Mouse (Mus musculus): ENCODE data around the gene Ccdc152. TPM values are rescaled to one million over a fixed set of nuclear protein-coding genes. Genes with fewer than 3 reads are reported as not detected.

Gene Ccdc152
- polyA plus RNA-seq, 1 experiment: 0.45 TPM

DNA sequence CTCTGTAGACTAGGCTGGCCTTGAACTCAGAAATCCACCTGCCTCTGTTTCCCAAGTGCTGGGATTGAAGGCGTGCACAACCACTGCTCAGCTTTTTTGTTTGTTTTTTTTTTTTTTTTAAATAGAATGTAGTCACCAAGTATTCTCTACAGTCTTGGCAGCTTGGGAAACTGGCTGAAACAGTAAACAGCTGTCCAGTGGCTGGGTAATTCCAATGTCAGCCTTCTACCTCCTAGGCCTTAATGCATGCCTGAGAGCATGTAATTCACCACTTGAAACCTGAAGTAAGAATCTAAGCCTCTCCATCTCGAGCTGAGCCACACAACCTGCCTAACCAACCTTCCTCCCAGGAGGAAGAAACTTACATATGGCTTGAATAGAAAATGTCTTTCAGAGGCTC lies 13.3 kb upstream of the Ccdc152 start:
- no peak overlapping the region for H3K4me3 ChIP-seq (ENCODE audit: low read depth, low read length)
- TF ChIP-seq POLR2A (IDR thresholded peaks at IDR 0.05; ENCODE audit: insufficient read depth, low read length) (no peak), EP300 (IDR thresholded peaks at IDR 0.05; ENCODE audit: insufficient read depth, low read depth, low read length) (no peak), CTCF (IDR thresholded peaks at IDR 0.05; ENCODE audit: low read depth, low read length) (no peak)
- H3K27me3 ChIP-seq (ENCODE audit: control insufficient read depth, insufficient read depth, low read length, poor library complexity, severe bottlenecking): no peaks in the 10 kb centered on the region
- no peaks in the 10 kb centered on the region for H3K4me1 ChIP-seq (ENCODE audit: control insufficient read depth, insufficient read depth, low read length)
- no peaks in the 10 kb centered on the region for H3K36me3 ChIP-seq (ENCODE audit: control insufficient read depth, insufficient read depth, low read length, poor library complexity, severe bottlenecking)
- no peak overlapping the region for H3K9ac ChIP-seq (ENCODE audit: low read depth, poor library complexity, severe bottlenecking)
- H3K27ac ChIP-seq (ENCODE audit: insufficient read depth, low read length): no peak overlapping the region
- H3K9me3 ChIP-seq (replicated peaks; ENCODE audit: control insufficient read depth, insufficient read depth, low read length, poor library complexity, severe bottlenecking): no peaks in the 10 kb centered on the region

DNA sequence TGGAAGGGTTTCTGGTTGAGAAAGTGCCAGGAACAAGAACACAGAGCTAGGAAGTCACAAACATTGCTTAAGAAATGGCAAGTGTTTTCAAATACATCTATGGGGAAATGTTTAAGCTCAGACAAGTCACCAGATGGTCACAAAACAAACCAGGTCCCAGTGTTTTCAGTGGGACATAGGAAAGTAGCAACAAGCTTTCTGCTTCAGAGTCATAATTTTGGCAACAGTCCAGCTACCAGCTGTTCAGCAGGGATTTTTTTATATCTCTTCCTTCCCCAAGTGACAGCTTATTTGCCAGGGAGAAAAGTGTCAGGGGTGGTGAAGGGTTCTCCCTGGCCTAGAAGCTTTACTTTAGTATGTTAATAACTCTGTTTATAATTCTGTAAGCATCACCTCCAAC lies 9.6 kb upstream of the Ccdc152 start:
- Histone ChIP-seq H3K9me3 (replicated peaks; ENCODE audit: control insufficient read depth, insufficient read depth, low read length, poor library complexity, severe bottlenecking) (no peaks in the 10 kb centered on the region), H3K4me3 (ENCODE audit: low read depth, low read length) (no peak overlapping the region), H3K27me3 (ENCODE audit: control insufficient read depth, insufficient read depth, low read length, poor library complexity, severe bottlenecking) (no peaks in the 10 kb centered on the region), H3K4me1 (ENCODE audit: control insufficient read depth, insufficient read depth, low read length) (no peaks in the 10 kb centered on the region), H3K27ac (ENCODE audit: insufficient read depth, low read length) (no peak overlapping the region), H3K36me3 (ENCODE audit: control insufficient read depth, insufficient read depth, low read length, poor library complexity, severe bottlenecking) (no peaks in the 10 kb centered on the region), H3K9ac (ENCODE audit: low read depth, poor library complexity, severe bottlenecking) (no peak overlapping the region)
- TF ChIP-seq POLR2A (IDR thresholded peaks at IDR 0.05; ENCODE audit: insufficient read depth, low read length) (no peak), EP300 (IDR thresholded peaks at IDR 0.05; ENCODE audit: insufficient read depth, low read depth, low read length) (no peak), CTCF (IDR thresholded peaks at IDR 0.05; ENCODE audit: low read depth, low read length) (no peak)

DNA sequence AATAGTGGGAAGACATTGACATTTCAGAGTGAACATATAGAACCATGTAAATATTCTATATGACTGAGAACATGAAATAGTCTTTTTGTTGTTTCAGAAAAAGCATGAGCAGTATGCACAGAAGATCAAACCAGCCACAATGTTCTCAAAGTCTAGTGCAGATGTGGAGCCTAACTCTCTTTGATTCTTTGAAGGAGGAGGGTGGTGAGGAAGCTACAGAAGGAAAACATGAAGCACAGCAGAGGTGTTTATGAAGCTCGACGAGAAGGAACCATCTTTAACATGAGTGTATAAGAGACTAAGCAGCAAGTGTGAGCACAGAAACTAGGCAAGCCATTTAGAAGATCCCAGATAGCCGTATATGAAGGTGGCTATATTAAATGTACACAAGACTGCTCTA lies 6.5 kb upstream of the Ccdc152 start:
- no peaks in the 10 kb centered on the region for H3K27me3 ChIP-seq (ENCODE audit: control insufficient read depth, insufficient read depth, low read length, poor library complexity, severe bottlenecking)
- H3K9ac ChIP-seq (ENCODE audit: low read depth, poor library complexity, severe bottlenecking): no peak overlapping the region
- no peaks in the 10 kb centered on the region for H3K4me1 ChIP-seq (ENCODE audit: control insufficient read depth, insufficient read depth, low read length)
- no peaks in the 10 kb centered on the region for H3K9me3 ChIP-seq (replicated peaks; ENCODE audit: control insufficient read depth, insufficient read depth, low read length, poor library complexity, severe bottlenecking)
- no peak overlapping the region for H3K4me3 ChIP-seq (ENCODE audit: low read depth, low read length)
- H3K36me3 ChIP-seq (ENCODE audit: control insufficient read depth, insufficient read depth, low read length, poor library complexity, severe bottlenecking): no peaks in the 10 kb centered on the region
- TF ChIP-seq CTCF (IDR thresholded peaks at IDR 0.05; ENCODE audit: low read depth, low read length): no peak
- TF ChIP-seq EP300 (IDR thresholded peaks at IDR 0.05; ENCODE audit: insufficient read depth, low read depth, low read length): no peak
- TF ChIP-seq POLR2A (IDR thresholded peaks at IDR 0.05; ENCODE audit: insufficient read depth, low read length): no peak
- no peak overlapping the region for H3K27ac ChIP-seq (ENCODE audit: insufficient read depth, low read length)

DNA sequence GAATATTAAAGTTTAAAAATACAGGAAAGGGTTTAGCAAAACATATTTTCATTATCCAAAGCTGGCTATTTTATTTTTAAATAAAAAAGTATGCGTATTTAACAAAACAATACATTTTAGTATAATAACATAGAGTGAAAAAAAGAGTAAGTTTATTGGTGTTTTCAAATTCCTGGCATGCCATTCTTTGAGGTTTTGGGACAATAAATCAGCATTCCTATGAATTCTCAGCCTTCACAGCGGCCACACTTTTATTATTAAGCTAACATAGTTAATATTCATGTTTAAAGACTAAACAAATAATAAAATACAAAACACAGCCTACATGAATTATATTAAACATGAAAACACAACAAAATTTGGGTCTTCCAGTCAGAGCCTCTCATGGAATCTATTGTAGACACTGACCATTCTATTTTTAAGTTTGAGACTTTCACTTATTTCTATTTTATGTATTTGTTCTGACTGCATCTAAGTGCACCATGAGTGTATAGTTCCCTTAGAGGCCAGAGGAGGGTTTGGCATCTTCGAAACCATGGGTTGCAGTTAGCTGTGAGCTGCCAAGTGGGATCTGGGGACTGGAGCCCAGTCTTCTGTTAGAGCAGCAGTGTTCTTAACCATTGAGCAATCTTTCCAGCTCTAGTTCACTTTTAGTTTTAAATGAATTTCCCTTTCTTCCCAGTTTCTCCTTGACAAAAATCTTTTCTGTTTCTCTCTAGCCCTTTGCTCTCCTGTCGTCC lies 2.8 kb downstream of the Ccdc152 start:
- no peak overlapping the region for H3K27ac ChIP-seq (ENCODE audit: insufficient read depth, low read length)
- no peak overlapping the region for H3K4me3 ChIP-seq (ENCODE audit: low read depth, low read length)
- H3K9me3 ChIP-seq (replicated peaks; ENCODE audit: control insufficient read depth, insufficient read depth, low read length, poor library complexity, severe bottlenecking): no peaks in the 10 kb centered on the region
- H3K4me1 ChIP-seq (ENCODE audit: control insufficient read depth, insufficient read depth, low read length): no peaks in the 10 kb centered on the region
- H3K36me3 ChIP-seq (ENCODE audit: control insufficient read depth, insufficient read depth, low read length, poor library complexity, severe bottlenecking): no peaks in the 10 kb centered on the region
- TF ChIP-seq CTCF (IDR thresholded peaks at IDR 0.05; ENCODE audit: low read depth, low read length) (no peak), EP300 (IDR thresholded peaks at IDR 0.05; ENCODE audit: insufficient read depth, low read depth, low read length) (no peak), POLR2A (IDR thresholded peaks at IDR 0.05; ENCODE audit: insufficient read depth, low read length) (no peak)
- H3K9ac ChIP-seq (ENCODE audit: low read depth, poor library complexity, severe bottlenecking): no peak overlapping the region
- H3K27me3 ChIP-seq (ENCODE audit: control insufficient read depth, insufficient read depth, low read length, poor library complexity, severe bottlenecking): no peaks in the 10 kb centered on the region

DNA sequence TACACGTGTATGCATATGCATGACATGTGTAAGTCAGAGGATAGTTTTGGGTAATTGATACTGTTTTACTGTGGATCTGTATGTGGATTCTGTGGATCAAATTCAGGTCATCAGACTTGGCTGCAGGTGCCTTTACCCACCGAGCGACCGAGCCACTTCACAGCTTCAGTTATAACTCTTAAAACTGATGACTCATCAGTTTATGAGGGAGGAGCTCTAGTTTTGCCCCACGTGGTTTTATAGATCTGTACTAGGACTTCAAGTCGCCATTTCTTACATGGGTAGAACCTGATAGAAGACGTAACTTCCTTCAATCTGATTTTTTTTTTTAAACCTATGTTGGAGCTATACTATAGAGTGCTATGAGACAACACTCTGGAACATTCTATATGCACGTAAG lies 5.7 kb downstream of the Ccdc152 start:
- no peaks in the 10 kb centered on the region for H3K27me3 ChIP-seq (ENCODE audit: control insufficient read depth, insufficient read depth, low read length, poor library complexity, severe bottlenecking)
- H3K9ac ChIP-seq (ENCODE audit: low read depth, poor library complexity, severe bottlenecking): no peak overlapping the region
- H3K4me1 ChIP-seq (ENCODE audit: control insufficient read depth, insufficient read depth, low read length): no peaks in the 10 kb centered on the region
- H3K9me3 ChIP-seq (replicated peaks; ENCODE audit: control insufficient read depth, insufficient read depth, low read length, poor library complexity, severe bottlenecking): no peaks in the 10 kb centered on the region
- H3K36me3 ChIP-seq (ENCODE audit: control insufficient read depth, insufficient read depth, low read length, poor library complexity, severe bottlenecking): no peaks in the 10 kb centered on the region
- H3K27ac ChIP-seq (ENCODE audit: insufficient read depth, low read length): no peak overlapping the region
- no peak for TF ChIP-seq POLR2A (IDR thresholded peaks at IDR 0.05; ENCODE audit: insufficient read depth, low read length)
- TF ChIP-seq CTCF (IDR thresholded peaks at IDR 0.05; ENCODE audit: low read depth, low read length): no peak
- no peak overlapping the region for H3K4me3 ChIP-seq (ENCODE audit: low read depth, low read length)

DNA sequence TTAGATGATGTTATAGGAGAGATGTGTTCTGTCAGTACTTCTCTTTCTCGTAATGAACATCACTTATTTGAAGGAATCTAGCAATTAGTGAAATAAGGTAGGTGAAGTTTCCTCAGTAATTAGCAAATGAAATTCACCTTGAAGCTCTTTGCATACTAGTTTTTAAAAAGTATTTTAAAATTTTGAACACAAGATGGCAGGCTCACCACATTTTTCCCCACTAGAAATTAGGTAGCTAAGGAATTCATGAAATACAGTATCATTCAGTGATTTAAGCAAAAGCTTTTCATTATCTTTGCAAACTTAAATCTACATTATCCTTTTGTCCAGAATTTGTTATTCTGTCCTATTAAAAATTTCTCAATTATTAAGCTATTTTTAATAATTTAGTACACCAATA lies 7.3 kb downstream of the Ccdc152 start:
- H3K9ac ChIP-seq (ENCODE audit: low read depth, poor library complexity, severe bottlenecking): no peak overlapping the region
- H3K27me3 ChIP-seq (ENCODE audit: control insufficient read depth, insufficient read depth, low read length, poor library complexity, severe bottlenecking): no peaks in the 10 kb centered on the region
- no peaks in the 10 kb centered on the region for H3K9me3 ChIP-seq (replicated peaks; ENCODE audit: control insufficient read depth, insufficient read depth, low read length, poor library complexity, severe bottlenecking)
- H3K36me3 ChIP-seq (ENCODE audit: control insufficient read depth, insufficient read depth, low read length, poor library complexity, severe bottlenecking): no peaks in the 10 kb centered on the region
- no peak overlapping the region for H3K4me3 ChIP-seq (ENCODE audit: low read depth, low read length)
- H3K27ac ChIP-seq (ENCODE audit: insufficient read depth, low read length): no peak overlapping the region
- TF ChIP-seq CTCF (IDR thresholded peaks at IDR 0.05; ENCODE audit: low read depth, low read length) (no peak), EP300 (IDR thresholded peaks at IDR 0.05; ENCODE audit: insufficient read depth, low read depth, low read length) (no peak), POLR2A (IDR thresholded peaks at IDR 0.05; ENCODE audit: insufficient read depth, low read length) (no peak)
- H3K4me1 ChIP-seq (ENCODE audit: control insufficient read depth, insufficient read depth, low read length): no peaks in the 10 kb centered on the region
